Mouse (Mus musculus): ENCODE measurements around the gene Wnt6.
"Not testable (repeated sequence)": the region's sequence is repeated elsewhere in the genome, so short reads cannot be mapped to it uniquely, and the experiment has no call there.

Gene Wnt6

DNA sequence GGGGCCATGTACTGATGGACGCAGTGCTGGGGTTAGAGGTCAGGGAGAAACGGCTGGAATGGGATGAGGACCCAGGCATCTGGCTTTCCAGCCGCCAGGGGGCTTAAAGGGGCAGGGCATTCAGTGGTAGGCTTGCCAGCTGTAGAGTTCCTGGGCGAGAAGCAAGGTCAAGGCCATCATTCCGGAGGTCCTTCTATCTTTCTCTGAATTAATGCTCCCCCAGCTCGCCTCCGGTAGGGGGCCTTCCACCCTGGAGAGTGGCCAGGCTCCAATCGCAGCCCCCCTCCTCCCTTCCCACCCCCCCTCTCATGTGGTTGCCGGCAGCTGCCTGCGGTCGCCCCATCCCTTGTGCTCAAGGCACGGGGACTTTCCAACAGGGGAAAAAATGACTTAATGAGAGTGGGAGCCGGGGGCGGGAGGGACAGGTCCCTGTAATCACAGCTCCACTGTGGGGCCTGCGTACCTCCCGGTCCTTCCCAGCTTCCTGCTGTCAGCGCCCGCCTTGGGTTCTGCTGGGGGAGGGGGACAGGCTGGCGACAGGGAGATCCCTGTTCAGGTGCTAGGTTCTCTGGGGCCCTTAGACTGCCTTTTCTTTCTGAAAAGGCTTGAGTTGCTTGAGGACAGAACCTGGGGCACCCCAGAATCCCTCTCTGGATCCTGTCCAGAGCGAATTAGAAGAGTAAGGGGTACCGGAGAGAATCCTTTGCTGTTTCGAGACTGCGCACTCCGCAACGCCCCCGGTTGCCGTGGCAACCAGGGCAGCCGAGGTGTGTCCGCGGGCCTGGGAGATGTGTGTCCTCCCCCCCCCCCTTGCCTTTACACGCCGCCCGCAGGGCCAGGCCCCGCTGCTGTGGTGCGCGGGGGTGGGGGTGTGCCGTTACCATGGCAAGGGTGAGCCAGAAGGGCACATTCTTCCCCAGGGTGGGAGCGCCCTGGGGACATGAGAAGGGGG is 34.9 kb downstream of the Wnt6 start:
- no peak for DNase-seq (ENCODE audit: low read depth, low spot score)

DNA sequence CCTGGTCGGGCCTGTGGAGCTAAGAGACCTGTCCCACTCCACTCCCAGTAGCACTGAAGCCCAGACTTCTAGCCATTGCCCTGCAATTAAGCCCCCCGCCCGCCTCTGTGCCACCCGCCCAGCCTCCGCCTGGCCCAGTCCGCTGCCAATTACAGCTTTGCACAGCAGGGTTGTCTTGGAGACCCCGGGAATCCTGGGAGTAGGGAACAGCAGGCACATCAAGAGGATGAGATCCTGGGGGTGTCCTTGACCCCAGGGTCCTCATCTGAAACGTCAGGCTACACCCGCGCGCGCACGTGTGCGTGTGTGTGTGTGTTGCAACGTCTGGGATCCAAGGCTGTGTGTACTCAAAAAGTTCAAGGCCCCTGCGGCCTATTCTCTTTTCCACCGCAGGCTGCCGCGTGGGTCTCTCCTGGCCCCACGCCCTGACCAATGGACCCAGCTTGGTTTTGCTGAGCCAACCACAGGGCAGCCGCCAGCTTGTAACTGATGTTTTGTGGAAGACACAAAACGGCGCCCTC is 35.9 kb downstream of the Wnt6 start:
- DNase-seq (ENCODE audit: low read depth, low spot score), result no peak

DNA sequence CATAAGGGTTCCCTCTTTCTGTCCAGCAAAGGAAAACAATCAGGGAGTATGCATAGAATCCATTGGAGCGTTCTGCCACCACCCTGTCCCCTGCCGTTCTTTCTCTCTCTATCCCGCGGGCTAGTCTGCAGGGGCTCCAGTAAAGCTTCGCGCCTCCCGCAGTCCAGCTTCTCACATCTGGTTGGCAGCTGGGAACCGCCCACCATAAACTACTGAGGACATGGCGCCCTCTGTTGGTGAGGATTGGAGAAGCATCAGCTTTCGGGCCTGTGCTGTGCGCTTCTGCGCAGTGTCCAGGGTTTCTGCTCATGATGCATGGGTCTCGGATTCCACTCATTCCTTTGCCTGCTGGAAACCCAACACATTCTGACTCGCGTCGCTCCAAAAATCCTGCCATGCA is 36.4 kb downstream of the Wnt6 start:
- peak; percentile 75 for DNase-seq (ENCODE audit: low read depth, low spot score)

DNA sequence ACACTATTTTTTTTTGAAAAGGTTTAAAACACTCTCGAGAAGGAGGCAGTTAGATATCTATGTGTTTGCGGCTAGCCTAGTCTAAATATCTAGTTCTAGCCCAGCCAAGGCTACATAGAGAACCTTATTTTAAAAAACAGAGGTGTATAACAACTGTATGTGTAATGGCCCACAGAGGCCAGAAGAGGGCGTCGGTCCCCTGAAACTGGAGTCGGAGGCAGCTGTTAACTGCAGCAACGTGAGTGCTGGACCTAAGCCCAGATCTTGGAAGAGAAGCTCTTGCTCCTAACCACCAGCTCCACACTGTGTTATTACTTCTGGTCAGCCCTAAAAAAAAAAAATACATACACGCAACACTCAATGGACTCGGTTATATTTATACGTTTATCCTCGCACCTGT is 37.3 kb downstream of the Wnt6 start:
- no peak for DNase-seq (ENCODE audit: low read depth, low spot score)

DNA sequence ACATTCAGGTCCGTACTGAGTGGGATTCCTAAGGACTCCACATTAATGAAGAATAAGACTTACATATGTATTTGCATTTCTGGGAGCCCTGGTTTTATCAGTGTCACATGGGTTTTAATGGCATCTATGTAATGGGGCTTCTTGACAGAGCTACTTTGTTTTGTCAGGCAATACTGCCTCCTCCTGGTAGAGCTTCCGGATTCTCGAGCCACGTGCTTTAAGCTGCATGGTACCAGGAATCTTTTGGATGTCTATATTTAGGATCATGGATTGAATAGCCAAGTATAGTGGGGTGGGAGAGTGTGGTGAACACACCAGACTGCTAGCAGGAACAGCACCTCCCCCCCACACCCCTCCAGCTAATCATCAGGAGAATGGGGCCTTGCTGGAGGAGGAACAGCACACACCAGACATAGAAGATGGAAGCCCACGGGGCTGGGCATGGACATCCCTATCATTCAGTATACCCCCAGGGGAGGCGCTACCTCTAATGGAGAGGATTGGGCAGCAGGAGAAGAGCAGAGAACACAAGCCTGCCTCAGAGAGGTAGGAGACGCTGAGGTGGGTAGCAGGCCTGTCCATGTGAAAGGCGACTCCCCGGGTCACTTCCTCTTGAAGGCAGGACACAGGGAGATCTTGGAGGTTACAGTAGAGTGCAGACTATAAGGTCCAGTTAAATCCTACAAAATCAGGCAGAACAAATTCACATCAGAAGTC is 43.4 kb downstream of the Wnt6 start:
- no peak for DNase-seq (ENCODE audit: low read depth, low spot score)

DNA sequence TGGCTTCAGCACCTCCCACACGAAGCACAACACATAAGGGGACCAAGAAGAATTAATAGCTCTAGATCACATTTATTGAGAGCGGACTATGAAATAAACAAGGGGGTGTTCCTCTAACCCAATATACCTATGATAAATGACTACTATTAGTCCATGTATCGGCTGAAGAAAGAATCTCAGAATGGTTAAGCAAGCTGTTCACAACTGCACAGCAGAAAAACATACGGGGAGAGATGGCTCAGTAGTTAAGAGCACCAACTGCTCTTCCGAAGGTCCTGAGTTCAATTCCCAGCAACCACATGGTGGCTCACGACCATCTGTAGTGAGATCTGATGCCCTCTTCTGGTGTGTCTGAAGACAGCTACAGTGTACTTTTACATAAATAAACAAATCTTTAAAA is 44.3 kb downstream of the Wnt6 start:
- not testable (repeated sequence) for DNase-seq (ENCODE audit: low read depth, low spot score)

DNA sequence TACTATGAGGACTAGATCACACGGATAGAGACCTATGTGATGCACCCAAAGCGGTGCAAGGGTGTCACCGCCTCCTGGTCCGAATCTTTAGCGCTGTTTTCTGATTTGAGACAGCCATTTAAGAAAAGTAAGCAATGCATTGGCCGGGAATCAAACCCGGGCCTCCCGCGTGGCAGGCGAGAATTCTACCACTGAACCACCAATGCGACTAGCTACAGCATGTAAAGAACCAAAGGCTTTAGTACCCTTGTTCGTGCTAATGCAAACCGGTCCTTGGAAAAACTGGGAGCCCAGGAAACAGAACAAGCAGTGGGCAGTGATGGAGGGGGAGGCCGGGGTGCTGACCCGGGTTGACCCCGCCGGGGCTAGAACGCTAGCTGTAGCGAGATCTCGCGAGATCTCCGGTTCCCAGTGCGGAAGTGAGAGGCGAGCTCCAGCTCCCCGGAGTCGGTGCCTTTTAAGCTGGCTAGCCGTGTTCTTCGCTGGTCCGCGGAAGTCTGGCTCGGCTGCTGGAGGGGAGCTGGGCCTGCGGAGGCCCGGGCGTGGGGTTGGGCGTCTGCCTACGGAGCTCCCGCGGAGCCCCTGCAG is 45.0 kb downstream of the Wnt6 start:
- peak; percentile 88 for DNase-seq (ENCODE audit: low read depth, low spot score)

DNA sequence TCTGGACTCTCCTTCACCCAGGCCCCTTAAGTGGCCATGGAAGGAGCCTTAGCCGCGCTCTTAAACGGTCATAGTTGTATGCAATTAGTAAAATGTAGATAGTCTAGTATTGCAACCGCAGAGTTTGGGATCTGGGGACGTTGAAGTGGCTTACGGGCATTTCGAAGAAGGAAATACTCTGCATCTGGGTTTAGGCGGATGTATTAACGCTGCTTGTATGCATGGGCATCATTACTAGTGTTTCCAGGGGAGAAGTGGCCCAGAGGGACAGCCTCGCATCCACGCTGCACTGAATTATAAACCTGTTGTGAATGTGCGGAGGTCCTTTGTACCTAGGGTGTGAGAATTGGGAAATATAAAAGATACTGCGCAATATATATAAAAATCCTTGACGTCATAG is 45.5 kb downstream of the Wnt6 start:
- DNase-seq (ENCODE audit: low read depth, low spot score), result no peak

DNA sequence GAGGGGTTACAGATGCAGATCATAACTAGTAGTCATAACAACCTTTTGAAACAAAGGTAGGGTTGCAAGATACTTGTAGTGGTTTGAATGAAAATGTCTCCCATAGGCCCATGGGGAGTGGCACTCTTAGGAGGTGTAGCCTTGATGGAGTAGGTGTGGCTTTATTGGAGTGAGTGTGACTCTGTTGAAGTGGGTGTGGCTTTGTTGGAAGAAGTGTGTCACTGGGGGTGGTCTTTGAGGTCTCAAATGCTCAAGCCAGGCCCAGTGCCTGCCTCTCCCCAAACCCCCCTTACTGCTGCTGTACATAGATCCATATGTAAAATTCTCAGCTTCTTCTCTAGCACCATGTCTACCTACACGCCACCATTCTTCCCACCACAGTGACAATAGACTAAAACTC is 46.8 kb downstream of the Wnt6 start:
- DNase-seq (ENCODE audit: low read depth, low spot score), result no peak

DNA sequence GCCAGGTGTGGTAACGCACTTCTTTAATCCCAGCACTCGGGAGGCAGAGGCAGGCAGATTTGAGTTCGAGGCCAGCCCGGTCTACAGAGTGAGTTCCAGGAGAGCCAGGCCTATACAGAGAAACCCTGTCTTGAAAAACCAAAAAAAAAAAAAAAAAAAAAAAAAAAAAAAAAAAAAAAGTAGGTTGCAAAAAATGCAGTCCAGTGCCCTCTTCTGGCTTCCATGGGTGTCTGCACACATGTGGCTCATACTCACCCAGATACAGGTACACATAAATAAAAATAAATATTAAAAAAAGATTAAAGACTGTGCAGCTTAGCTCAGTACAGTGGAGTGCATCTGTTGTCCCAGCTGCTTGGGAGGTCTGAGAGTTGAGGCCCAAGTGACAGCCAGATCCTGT is 51.9 kb downstream of the Wnt6 start:
- not testable (repeated sequence) for DNase-seq (ENCODE audit: low read depth, low spot score)

DNA sequence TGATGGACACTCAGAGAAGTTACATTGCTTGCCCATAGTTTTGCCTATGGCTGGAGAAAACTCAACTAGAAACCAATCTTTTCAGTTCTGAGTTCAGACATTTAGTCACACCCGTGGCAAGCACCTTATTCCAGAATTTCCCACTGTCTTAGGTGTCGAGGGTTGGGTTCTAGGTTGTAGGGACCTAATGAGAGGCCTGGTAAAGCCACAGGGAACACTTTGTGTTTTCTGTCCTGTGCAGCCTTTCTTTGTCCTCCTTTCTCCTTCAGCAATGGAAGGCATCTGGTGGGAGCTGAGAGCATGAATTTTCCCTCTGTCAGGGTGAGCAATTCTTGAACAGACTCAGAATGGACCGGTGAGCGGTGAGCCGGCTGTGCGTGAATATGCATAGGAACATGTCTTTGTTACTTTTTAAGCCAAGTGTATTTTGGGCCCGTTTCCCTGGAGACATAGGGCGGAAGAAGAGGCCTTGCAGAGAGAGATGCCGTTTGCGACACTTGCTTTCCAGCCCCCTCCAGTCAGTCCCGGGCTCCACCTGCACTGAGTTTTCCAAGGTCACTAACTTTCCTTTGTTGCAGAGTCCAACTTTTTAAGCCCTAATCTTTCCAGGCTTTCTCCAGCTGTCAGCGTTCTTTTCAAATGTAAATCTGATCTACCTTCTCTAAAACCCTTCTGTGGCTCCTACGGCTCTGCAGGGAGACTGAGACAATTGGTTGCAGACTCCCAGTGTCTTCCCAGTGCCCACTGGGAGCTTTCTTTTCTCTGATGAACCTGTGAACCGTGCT is 53.0 kb downstream of the Wnt6 start:
- DNase-seq (ENCODE audit: low read depth, low spot score), result no peak

DNA sequence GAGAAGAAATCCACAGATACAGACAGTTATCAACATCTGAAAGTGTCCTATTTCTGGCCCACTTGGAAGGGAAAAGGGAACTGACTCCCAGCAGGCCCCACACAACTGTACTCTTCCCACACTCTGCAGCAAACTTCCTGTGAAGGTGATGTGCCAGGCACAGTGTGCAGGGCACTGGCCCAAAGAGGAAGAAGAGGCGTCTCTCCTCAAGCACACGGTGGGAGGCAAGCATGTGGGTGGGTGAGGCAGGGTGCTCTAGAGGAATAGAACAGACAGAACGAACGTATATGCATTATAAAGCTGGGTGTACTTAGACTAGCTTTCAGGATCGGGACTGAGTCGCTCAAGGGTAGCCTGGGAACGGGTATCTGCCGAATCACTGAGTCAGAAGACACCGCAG is 58.4 kb downstream of the Wnt6 start:
- no peak for DNase-seq (ENCODE audit: low read depth, low spot score)

DNA sequence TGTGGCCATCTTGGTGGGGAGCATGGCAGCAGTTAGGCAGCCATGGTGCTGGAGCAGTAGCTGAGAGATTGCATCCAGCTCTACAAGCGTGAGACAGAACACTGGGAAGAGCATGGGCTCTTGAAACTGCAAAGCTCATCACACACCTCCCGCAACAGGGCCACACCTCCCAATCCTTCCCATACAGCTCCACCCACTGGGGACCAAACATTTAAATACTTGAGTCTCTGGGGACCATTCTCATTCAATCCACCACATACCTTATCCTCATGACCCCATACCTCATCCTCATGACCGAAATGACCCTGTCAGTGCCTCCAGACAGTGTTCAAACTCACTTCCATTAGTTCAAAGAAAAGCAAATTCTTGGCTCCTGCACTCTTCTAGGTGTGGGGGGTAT is 61.6 kb downstream of the Wnt6 start:
- no peak for DNase-seq (ENCODE audit: low read depth, low spot score)

Data from retina, adult 2 months (tissue).